Mouse (Mus musculus): ENCODE data around the gene Gm10944. TPM values are rescaled to one million over a fixed set of nuclear protein-coding genes. Genes with fewer than 3 reads are reported as not detected.
A peak's percentile ranks its signal among the peaks of the same experiment; 100 is the strongest.

Gene Gm10944
- total and polyA plus RNA-seq, 2 experiments from 2014 or later, result not detected

DNA sequence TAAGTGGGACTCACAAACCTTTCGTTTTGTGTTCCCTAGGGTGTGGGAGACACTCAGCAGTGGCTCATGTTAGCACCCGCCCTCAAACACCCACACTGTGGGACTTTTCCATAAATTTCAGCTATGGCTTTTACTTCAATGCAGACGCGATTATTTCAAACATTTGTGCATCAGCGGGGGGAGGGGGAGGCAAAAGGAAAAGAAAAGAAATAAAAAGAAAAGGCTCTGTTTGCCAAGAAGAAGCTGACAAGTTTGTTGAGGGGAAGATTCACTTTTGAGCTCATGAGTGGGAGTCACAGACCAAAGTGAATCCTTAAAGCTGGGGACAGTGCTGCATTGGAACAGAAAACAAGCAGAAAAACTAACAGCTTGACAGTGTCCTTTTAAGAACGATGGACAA is 16.3 kb downstream of the Gm10944 start:
- 79% methylated on average over 6 of the region's 6 CpGs for WGBS
- Histone ChIP-seq H3K4me1 (ENCODE audit: insufficient read depth, low read length) (no peaks in the 10 kb centered on the region), H3K9ac (replicated peaks; ENCODE audit: low read length) (no peak overlapping the region), H3K27me3 (ENCODE audit: insufficient read depth, low read length) (no peaks in the 10 kb centered on the region), H3K36me3 (ENCODE audit: insufficient read depth, low read length) (no peaks in the 10 kb centered on the region), H3K9me3 (ENCODE audit: low read length) (no peaks in the 10 kb centered on the region), H3K4me3 (ENCODE audit: low read length) (no peak overlapping the region), H3K27ac (no peak overlapping the region), H3K4me2 (ENCODE audit: low read depth, low read length) (no peak overlapping the region)
- TF ChIP-seq CTCF (IDR thresholded peaks at IDR 0.05; ENCODE audit: low read depth), result no peak
- ATAC-seq (no peak), DNase-seq (ENCODE audit: low spot score) (no peak)

DNA sequence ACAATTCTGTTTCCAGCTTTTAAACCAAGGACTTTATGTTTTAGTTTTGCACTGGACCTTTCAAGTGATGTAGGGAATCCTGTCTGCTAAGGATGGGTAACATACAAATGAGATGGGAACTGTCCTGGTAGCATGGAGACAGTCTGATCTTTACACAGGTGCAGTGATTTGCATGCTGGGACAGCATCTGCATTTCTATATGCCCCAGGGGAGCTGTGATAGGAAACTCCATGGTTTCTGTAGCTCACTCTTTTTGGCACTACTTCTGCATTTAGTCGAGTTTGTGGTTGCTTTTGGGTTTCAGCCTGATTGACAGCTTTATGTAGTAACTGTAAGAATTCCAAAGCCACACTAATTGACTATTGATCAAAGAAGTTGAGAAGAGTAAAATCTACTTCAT is 19.8 kb downstream of the Gm10944 start:
- H3K27me3 ChIP-seq (ENCODE audit: insufficient read depth, low read length), result no peaks in the 10 kb centered on the region
- H3K4me3 ChIP-seq (ENCODE audit: low read length), result no peak overlapping the region
- no peak overlapping the region for H3K9ac ChIP-seq (replicated peaks; ENCODE audit: low read length)
- WGBS, result 55% methylated on average over 1 of the region's 1 CpGs
- H3K27ac ChIP-seq, result no peak overlapping the region
- H3K4me2 ChIP-seq (ENCODE audit: low read depth, low read length), result no peak overlapping the region
- ATAC-seq (no peak), DNase-seq (ENCODE audit: low spot score) (no peak)
- TF ChIP-seq CTCF (IDR thresholded peaks at IDR 0.05; ENCODE audit: low read depth), result no peak
- H3K36me3 ChIP-seq (ENCODE audit: insufficient read depth, low read length), result no peaks in the 10 kb centered on the region
- H3K9me3 ChIP-seq (ENCODE audit: low read length), result no peaks in the 10 kb centered on the region
- H3K4me1 ChIP-seq (ENCODE audit: insufficient read depth, low read length), result no peaks in the 10 kb centered on the region

DNA sequence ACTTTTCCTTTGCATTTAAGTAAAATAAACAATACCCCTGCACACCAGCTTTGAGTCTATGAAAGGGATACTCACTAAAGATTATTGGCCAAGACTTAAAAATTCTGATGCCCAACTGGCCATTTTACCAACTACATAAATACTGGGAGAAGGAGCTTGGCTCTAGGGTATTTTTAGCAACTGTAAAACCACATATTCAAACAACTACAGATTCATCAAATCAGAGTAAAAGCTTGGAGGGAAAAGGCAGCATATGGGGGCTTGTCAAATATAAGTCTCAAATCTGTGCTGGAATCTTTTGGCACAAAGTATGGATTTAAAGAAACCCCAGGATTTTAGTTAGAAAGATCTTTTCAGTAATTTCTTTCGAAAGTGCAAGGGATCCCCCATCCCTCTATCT is 20.2 kb downstream of the Gm10944 start:
- ATAC-seq (no peak), DNase-seq (ENCODE audit: low spot score) (no peak)
- Histone ChIP-seq H3K4me3 (ENCODE audit: low read length) (no peak overlapping the region), H3K36me3 (ENCODE audit: insufficient read depth, low read length) (no peaks in the 10 kb centered on the region), H3K9ac (replicated peaks; ENCODE audit: low read length) (no peak overlapping the region), H3K27me3 (ENCODE audit: insufficient read depth, low read length) (no peaks in the 10 kb centered on the region), H3K4me2 (ENCODE audit: low read depth, low read length) (no peak overlapping the region), H3K4me1 (ENCODE audit: insufficient read depth, low read length) (no peaks in the 10 kb centered on the region), H3K9me3 (ENCODE audit: low read length) (no peaks in the 10 kb centered on the region), H3K27ac (no peak overlapping the region)
- 88% methylated on average over 1 of the region's 1 CpGs for WGBS
- TF ChIP-seq CTCF (IDR thresholded peaks at IDR 0.05; ENCODE audit: low read depth), result no peak

DNA sequence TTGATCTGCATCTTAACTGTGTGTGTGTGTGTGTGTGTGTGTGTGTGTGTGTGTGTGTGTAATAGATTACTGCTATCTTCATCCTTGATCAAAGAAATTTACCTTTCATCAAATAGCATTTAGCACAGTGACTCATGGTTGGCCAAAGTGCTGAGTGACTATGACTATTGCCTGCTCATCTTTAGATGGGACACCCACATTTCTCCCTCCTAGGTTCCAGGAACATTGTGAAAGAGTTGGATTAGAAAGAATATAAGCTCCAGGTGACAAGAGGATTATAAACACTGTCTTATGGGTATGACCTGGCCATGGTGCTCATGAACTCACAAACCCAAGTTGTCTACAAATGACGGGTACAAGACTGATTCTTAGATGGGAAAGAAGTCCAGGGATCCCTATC is 26.9 kb downstream of the Gm10944 start:
- no peaks in the 10 kb centered on the region for H3K4me1 ChIP-seq (ENCODE audit: insufficient read depth, low read length)
- no peak for TF ChIP-seq CTCF (IDR thresholded peaks at IDR 0.05; ENCODE audit: low read depth)
- no peak overlapping the region for H3K4me3 ChIP-seq (ENCODE audit: low read length)
- no peaks in the 10 kb centered on the region for H3K36me3 ChIP-seq (ENCODE audit: insufficient read depth, low read length)
- H3K4me2 ChIP-seq (ENCODE audit: low read depth, low read length), result no peak overlapping the region
- no peaks in the 10 kb centered on the region for H3K27me3 ChIP-seq (ENCODE audit: insufficient read depth, low read length)
- no peak overlapping the region for H3K9ac ChIP-seq (replicated peaks; ENCODE audit: low read length)
- H3K9me3 ChIP-seq (ENCODE audit: low read length), result no peaks in the 10 kb centered on the region
- H3K27ac ChIP-seq, result no peak overlapping the region
- DNase-seq (ENCODE audit: low spot score) (no peak), ATAC-seq (no peak)
- WGBS, result 91% methylated on average over 1 of the region's 1 CpGs

DNA sequence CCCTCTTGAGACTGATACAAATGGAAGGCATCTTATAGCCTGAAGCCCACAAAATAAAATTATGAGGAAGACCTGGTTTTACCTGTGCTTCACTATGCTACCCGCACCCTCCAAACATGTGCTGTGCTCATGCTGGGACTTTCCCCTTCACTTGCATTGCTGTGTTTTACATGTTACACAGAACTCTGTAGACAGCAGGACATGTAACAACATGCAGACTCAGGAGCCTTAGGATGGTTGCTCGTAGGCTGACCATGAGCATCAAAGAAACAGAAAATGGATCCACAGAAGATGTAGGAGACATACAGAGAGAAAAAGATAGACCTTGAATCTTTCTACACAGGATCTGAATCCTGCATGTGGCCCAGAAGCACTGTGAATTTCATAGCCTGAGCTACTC is 29.2 kb downstream of the Gm10944 start:
- WGBS, result 96% methylated on average over 2 of the region's 2 CpGs
- H3K27me3 ChIP-seq (ENCODE audit: insufficient read depth, low read length), result no peaks in the 10 kb centered on the region
- no peaks in the 10 kb centered on the region for H3K9me3 ChIP-seq (ENCODE audit: low read length)
- no peak overlapping the region for H3K4me3 ChIP-seq (ENCODE audit: low read length)
- H3K36me3 ChIP-seq (ENCODE audit: insufficient read depth, low read length), result no peaks in the 10 kb centered on the region
- ATAC-seq, result no peak
- no peak overlapping the region for H3K4me2 ChIP-seq (ENCODE audit: low read depth, low read length)
- H3K27ac ChIP-seq, result peak overlapping the region; percentile 7; the same call in 1 of the 2 replicates
- no peak overlapping the region for H3K9ac ChIP-seq (replicated peaks; ENCODE audit: low read length)
- no peak for DNase-seq (ENCODE audit: low spot score)
- no peaks in the 10 kb centered on the region for H3K4me1 ChIP-seq (ENCODE audit: insufficient read depth, low read length)
- no peak for TF ChIP-seq CTCF (IDR thresholded peaks at IDR 0.05; ENCODE audit: low read depth)

DNA sequence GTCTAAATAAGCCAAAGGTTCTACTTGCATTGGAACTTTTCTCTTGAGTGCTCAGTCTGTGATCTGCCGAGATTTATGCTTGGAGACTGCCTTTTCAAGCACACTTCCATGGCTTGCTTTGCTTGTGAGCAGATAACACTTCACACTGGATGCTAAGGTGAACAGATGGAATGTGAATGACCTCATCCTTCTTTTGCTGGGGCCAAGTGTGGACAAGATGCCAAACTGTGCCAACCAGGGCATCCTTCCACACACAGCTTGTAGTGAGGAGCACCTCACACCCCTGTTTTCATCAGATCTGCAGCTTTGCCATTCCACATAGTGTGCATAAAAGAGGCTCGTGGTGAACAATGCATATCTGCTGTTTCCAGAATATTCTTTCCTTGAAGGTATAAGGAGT is 29.7 kb downstream of the Gm10944 start:
- Histone ChIP-seq H3K9ac (replicated peaks; ENCODE audit: low read length) (no peak overlapping the region), H3K4me2 (ENCODE audit: low read depth, low read length) (no peak overlapping the region), H3K27ac (peak overlapping the region; percentile 7; the same call in 1 of the 2 replicates), H3K27me3 (ENCODE audit: insufficient read depth, low read length) (no peaks in the 10 kb centered on the region), H3K9me3 (ENCODE audit: low read length) (no peaks in the 10 kb centered on the region), H3K36me3 (ENCODE audit: insufficient read depth, low read length) (no peaks in the 10 kb centered on the region), H3K4me3 (ENCODE audit: low read length) (no peak overlapping the region), H3K4me1 (ENCODE audit: insufficient read depth, low read length) (no peaks in the 10 kb centered on the region)
- no peak for TF ChIP-seq CTCF (IDR thresholded peaks at IDR 0.05; ENCODE audit: low read depth)
- 62% methylated on average over 2 of the region's 2 CpGs for WGBS
- ATAC-seq (peak; percentile 80), DNase-seq (ENCODE audit: low spot score) (peak; percentile 43)

DNA sequence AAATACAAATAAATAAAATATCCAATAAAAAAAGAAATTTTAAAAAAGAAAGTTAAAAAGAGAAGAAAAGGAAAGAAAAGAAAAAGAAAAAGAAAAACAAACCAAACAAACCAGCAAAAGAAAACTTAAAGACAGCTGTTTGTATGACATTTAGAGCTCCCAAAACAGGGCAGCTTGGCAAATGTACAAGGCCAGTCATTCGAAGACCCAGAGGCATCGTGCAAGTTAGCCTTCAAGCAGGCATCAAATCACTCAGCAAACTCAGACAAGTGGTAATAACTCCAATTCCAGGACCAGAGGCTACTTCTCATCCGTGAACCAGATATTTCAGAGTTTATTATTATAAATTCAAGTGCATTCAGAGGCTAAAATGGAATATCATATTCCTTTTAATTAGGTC is 45.4 kb downstream of the Gm10944 start:
- no peak for ATAC-seq

More for the DNA sequence above, 45.4 kb downstream of the Gm10944 start:
- H3K9me3 ChIP-seq (ENCODE audit: low read length), result no peaks in the 10 kb centered on the region
- H3K4me3 ChIP-seq (ENCODE audit: low read length), result no peak overlapping the region
- no peaks in the 10 kb centered on the region for H3K27me3 ChIP-seq (ENCODE audit: insufficient read depth, low read length)
- no peak overlapping the region for H3K9ac ChIP-seq (replicated peaks; ENCODE audit: low read length)
- no peak overlapping the region for H3K27ac ChIP-seq
- WGBS, result 76% methylated on average over 3 of the region's 3 CpGs
- no peak for TF ChIP-seq CTCF (IDR thresholded peaks at IDR 0.05; ENCODE audit: low read depth)
- no peaks in the 10 kb centered on the region for H3K36me3 ChIP-seq (ENCODE audit: insufficient read depth, low read length)
- no peak overlapping the region for H3K4me2 ChIP-seq (ENCODE audit: low read depth, low read length)
- no peaks in the 10 kb centered on the region for H3K4me1 ChIP-seq (ENCODE audit: insufficient read depth, low read length)
- DNase-seq (ENCODE audit: low spot score), result no peak

Other genes starting within 250 kb of the Gm10944 start
- 0.14 and 0.63 TPM in 2 replicates for gene Adgb, start 209.0 kb upstream of the Gm10944 start, total RNA-seq (2014; rRNA removed)
- gene Adgb, start 209.0 kb upstream of the Gm10944 start, polyA plus RNA-seq (2015; fragmentation: Nextera tagmentation; extraction: Ambion mirVana), result 0.29 and 0.52 TPM in 2 replicates
- 2.2 and 3.3 TPM in 2 replicates for gene Rab32, start 123.1 kb upstream of the Gm10944 start, total RNA-seq (2014; rRNA removed)
- 5.1 and 5.3 TPM in 2 replicates for gene Rab32, start 123.1 kb upstream of the Gm10944 start, polyA plus RNA-seq (2015; fragmentation: Nextera tagmentation; extraction: Ambion mirVana)